Mouse (Mus musculus) heart, postnatal 0 days (tissue): ENCODE results near the gene Tomm20.
A peak's percentile ranks its signal among the peaks of the same experiment; 100 is the strongest.

ENCODE experiments used
- CTCF ChIP-seq: IDR thresholded peaks from 2 replicates; pipeline ENCODE4 v1.5.1; 2016; ENCODE audit warnings: antibody characterized with exemption, control low read depth, low read depth
- EP300 ChIP-seq: IDR thresholded peaks from 2 replicates; pipeline ENCODE4 v1.6.1; 2016; ENCODE audit warnings: antibody characterized with exemption, low read depth

- no peak for TF ChIP-seq CTCF
- TF ChIP-seq EP300 = peak; percentile 44; the same call in 1 of the 2 replicates
These were observed 58.7 kb downstream of the Tomm20 start for GRCm38 (mm10) chr8:126886741-126887638.
